In the genomic region with DNA sequence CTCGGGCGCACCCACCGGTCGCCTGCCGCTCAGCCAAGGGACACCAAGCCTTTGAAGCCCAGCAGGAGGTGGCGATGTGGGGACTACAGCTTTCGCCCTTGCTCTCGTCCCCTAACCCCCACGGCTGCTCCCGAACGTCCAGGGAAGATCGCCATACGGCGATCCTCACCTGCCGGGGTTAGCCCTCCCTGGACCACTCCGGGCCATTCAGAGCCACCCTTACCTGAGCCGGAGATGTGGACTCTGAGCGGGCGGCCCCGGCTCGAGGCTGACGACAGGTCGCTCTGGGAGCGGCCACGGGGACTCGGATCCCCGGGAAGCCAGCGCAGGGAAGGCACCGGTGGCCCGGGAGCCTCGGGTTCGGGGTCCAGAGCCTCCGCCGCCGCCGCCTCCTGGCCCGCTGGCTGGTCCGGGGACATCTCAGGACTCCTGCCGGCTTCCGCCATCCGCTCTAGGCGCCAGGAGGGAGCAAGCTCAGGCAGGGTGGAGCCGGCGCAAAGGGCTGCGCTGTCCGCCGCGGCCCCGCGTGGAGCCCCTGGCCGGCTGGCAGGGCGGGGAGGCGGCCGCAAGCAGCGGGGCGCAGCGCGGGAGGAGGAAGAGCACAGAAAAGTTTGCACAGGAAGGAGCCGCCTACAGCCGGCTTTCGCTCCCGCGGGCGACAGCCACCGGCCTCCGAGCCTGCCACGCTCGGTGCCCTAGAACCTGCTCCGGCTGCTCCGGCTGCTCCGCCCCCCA, we compare ENCODE assay signal across 8 mouse cellular contexts. TPM values are rescaled to one million over a fixed set of nuclear protein-coding genes. Genes with fewer than 3 reads are reported as not detected.
DNase-seq lines count a peak whose midpoint lies in the region; ATAC-seq and TF ChIP-seq lines count a peak whose summit lies in the region.

A gene (minus strand): TSS at position 580 of the 735 bp plus-strand sequence.

- no peaks in the 10 kb centered on the region for H3K9me3 ChIP-seq in embryonic facial prominence, embryonic 13.5 days
- no peaks in the 10 kb centered on the region for H3K9me3 ChIP-seq in heart, embryonic 15.5 days (replicated peaks)
- no peaks in the 10 kb centered on the region for H3K9me3 ChIP-seq in neural tube, embryonic 14.5 days (ENCODE audit: control insufficient read depth, low read length)

- H3K4me1 ChIP-seq in embryonic facial prominence, embryonic 13.5 days = peaks cover 14% of the 10 kb centered on the region
- peaks cover 15% of the 10 kb centered on the region for H3K4me1 ChIP-seq in heart, embryonic 15.5 days (replicated peaks)
- no peaks in the 10 kb centered on the region for H3K4me1 ChIP-seq in lung, adult 2 months (ENCODE audit: control insufficient read depth, insufficient read depth, low read length)
- peaks cover 7% of the 10 kb centered on the region; the same call in 1 of the 2 replicates for H3K4me1 ChIP-seq in neural tube, embryonic 14.5 days (ENCODE audit: control insufficient read depth, insufficient read depth, low read length)

- H3K4me2 ChIP-seq in embryonic facial prominence, embryonic 13.5 days = peak within 1 kb of the TSS; percentile 99
- peak within 1 kb of the TSS; percentile 99 for H3K4me2 ChIP-seq in heart, embryonic 15.5 days
- peak within 1 kb of the TSS; percentile 100 for H3K4me2 ChIP-seq in neural tube, embryonic 14.5 days (ENCODE audit: low read depth, low read length)

- ATAC-seq in embryonic facial prominence, embryonic 13.5 days (ENCODE audit: insufficient number of reproducible peaks, insufficient read depth, low FRiP score, low TSS enrichment, low read depth) = peak; percentile 65
- peak; percentile 62 for ATAC-seq in heart, embryonic 15.5 days (replicated peaks; ENCODE audit: insufficient number of reproducible peaks, insufficient read depth, low FRiP score, low read depth)
- peak; percentile 83 for ATAC-seq in neural tube, embryonic 14.5 days (ENCODE audit: low read depth)

- peak within 1 kb of the TSS; percentile 70 for H3K4me3 ChIP-seq in embryonic facial prominence, embryonic 13.5 days
- peak within 1 kb of the TSS; percentile 82 for H3K4me3 ChIP-seq in heart, embryonic 15.5 days
- peak within 1 kb of the TSS; percentile 38 for H3K4me3 ChIP-seq in lung, adult 2 months (replicated peaks; ENCODE audit: extremely low read depth, low read depth, low read length)
- peak within 1 kb of the TSS; percentile 68 for H3K4me3 ChIP-seq in neural tube, embryonic 14.5 days (ENCODE audit: low read depth, low read length)

- H3K9ac ChIP-seq in embryonic facial prominence, embryonic 13.5 days = peak within 1 kb of the TSS; percentile 79
- peak within 1 kb of the TSS; percentile 72 for H3K9ac ChIP-seq in heart, embryonic 15.5 days
- H3K9ac ChIP-seq in neural tube, embryonic 14.5 days (replicated peaks; ENCODE audit: low read depth, low read length) = peak within 1 kb of the TSS; percentile 65

- H3K27me3 ChIP-seq in embryonic facial prominence, embryonic 13.5 days = peaks cover 51% of the 10 kb centered on the region
- H3K27me3 ChIP-seq in heart, embryonic 15.5 days = peaks cover 11% of the 10 kb centered on the region; the same call in 1 of the 2 replicates
- H3K27me3 ChIP-seq in neural tube, embryonic 14.5 days (ENCODE audit: control insufficient read depth, insufficient read depth, low read length) = 0 out of 2 replicates have a peak, but pooled peaks cover 3% of the 10 kb centered on the region

- under 1% methylated on average over 71 of the region's 71 CpGs for WGBS in embryonic facial prominence, embryonic 13.5 days
- under 1% methylated on average over 66 of the region's 71 CpGs for WGBS in heart, embryonic 15.5 days
- WGBS in lung, adult 2 months = 1% methylated on average over 70 of the region's 71 CpGs
- under 1% methylated on average over 54 of the region's 71 CpGs for WGBS in neural tube, embryonic 14.5 days

- no peak for TF ChIP-seq POLR2A in lung, adult 2 months (IDR thresholded peaks at IDR 0.05; ENCODE audit: borderline replicate concordance, extremely low read depth, low read depth, low read length)

- H3K27ac ChIP-seq in embryonic facial prominence, embryonic 13.5 days = 0 out of 2 replicates have a peak within 1 kb of the TSS, but pooled peaks have one; percentile 5
- H3K27ac ChIP-seq in heart, embryonic 15.5 days = peak within 1 kb of the TSS; percentile 54
- no peak within 1 kb of the TSS for H3K27ac ChIP-seq in neural tube, embryonic 14.5 days (ENCODE audit: low read depth, low read length)

- DNase-seq in right cerebral cortex, adult 18-20 months = peak; percentile 40
- DNase-seq in right cerebral cortex, postnatal 36 days (ENCODE audit: low spot score in 2 of 2) = no peak
- peak; percentile 75 for DNase-seq in kidney, postnatal 10 days
- DNase-seq in lung, adult 2 months = peak; percentile 48
- DNase-seq in thymus, postnatal 0 days (ENCODE audit: low spot score) = peak; percentile 65

- no peak for TF ChIP-seq CTCF in lung, adult 2 months (IDR thresholded peaks at IDR 0.05; ENCODE audit: insufficient read depth, low read length)

- no peaks in the 10 kb centered on the region for H3K36me3 ChIP-seq in embryonic facial prominence, embryonic 13.5 days
- no peaks in the 10 kb centered on the region for H3K36me3 ChIP-seq in heart, embryonic 15.5 days
- H3K36me3 ChIP-seq in neural tube, embryonic 14.5 days (ENCODE audit: control insufficient read depth, insufficient read depth, low read length) = no peaks in the 10 kb centered on the region

RNA-seq across cellular contexts. Expression of the gene that starts here (rescaled TPM):
- 22.9 and 24.9 TPM in 2 replicates for polyA plus RNA-seq in embryonic facial prominence, embryonic 13.5 days (2015; fragmentation: Nextera tagmentation; extraction: Ambion mirVana)
- polyA plus RNA-seq in heart, embryonic 15.5 days (2015; fragmentation: Nextera tagmentation; extraction: Ambion mirVana) = 51.1 and 56.1 TPM in 2 replicates
- polyA plus RNA-seq in lung, adult 2 months (2012; rRNA removed) = 21.2 and 33.5 TPM in 2 replicates
- polyA plus RNA-seq in neural tube, embryonic 14.5 days (2014; fragmentation: Nextera tagmentation; extraction: Ambion mirVana) = 7.5 and 11.3 TPM in 2 replicates
- polyA plus RNA-seq in thymus, postnatal 0 days (2015; fragmentation: Nextera tagmentation; extraction: Ambion mirVana) = 6.8 and 7.0 TPM in 2 replicates

Comparison
In these comparisons a context has a peak if more than half of its experiments do, and no peak if none do; other contexts are left out.
1. DNase-seq: peak in right cerebral cortex, adult 18-20 months (single experiment), kidney, postnatal 10 days (single experiment), lung, adult 2 months (single experiment) and thymus, postnatal 0 days (single experiment); none in right cerebral cortex, postnatal 36 days (0 of 2).
2. Peak in every context shown above with its lines, with median percentiles within 50 percentile points of each other: ATAC-seq, H3K4me2 ChIP-seq, H3K4me3 ChIP-seq and H3K9ac ChIP-seq.